Mouse (Mus musculus) stomach, postnatal 0 days (tissue): ENCODE results near the gene Prmt7. TPM values are rescaled to one million over a fixed set of nuclear protein-coding genes. Genes with fewer than 3 reads are reported as not detected.

ENCODE experiments used
- ATAC-seq: fragments of 200-750 bp; cut with Nextera tagmentation; 2 replicates; pipeline ENCODE4 v1.8.0; 2017; ENCODE audit not compliant: low FRiP score, low TSS enrichment
- DNase-seq: peaks from one replicate; pipeline ENCODE4 v3.0.0-alpha.2; 2016; ENCODE audit warnings: low spot score
- H3K27ac ChIP-seq: fragments of 300-500 bp; sonication (generic); replicated peaks from 2 replicates; pipeline ENCODE4 v1.5.1; 2014; ENCODE audit warnings: mild to moderate bottlenecking, control low read depth
- H3K27me3 ChIP-seq: fragments of 300-500 bp; sonication (generic); 2 replicates; pipeline ENCODE4 v1.6.1; 2014; ENCODE audit warnings: low read length; ENCODE audit not compliant: control insufficient read depth, insufficient read depth
- H3K36me3 ChIP-seq: fragments of 300-500 bp; sonication (generic); 2 replicates; pipeline ENCODE4 v1.6.1; 2014; ENCODE audit warnings: low read length, mixed read lengths; ENCODE audit not compliant: control insufficient read depth, insufficient read depth
- H3K4me1 ChIP-seq: fragments of 300-500 bp; sonication (generic); replicated peaks from 2 replicates; pipeline ENCODE4 v1.6.1; 2014; ENCODE audit warnings: antibody characterized with exemption; ENCODE audit not compliant: control insufficient read depth, insufficient read depth
- H3K4me2 ChIP-seq: fragments of 300-500 bp; sonication (generic); replicated peaks from 2 replicates; pipeline ENCODE4 v1.6.1; 2014; ENCODE audit warnings: low read depth, mild to moderate bottlenecking, control low read depth, moderate library complexity
- H3K4me3 ChIP-seq: fragments of 300-500 bp; sonication (generic); 2 replicates; pipeline ENCODE4 v1.5.1; 2014; ENCODE audit warnings: low read depth, low read length, control low read depth
- H3K9ac ChIP-seq: fragments of 300-500 bp; sonication (generic); 2 replicates; pipeline ENCODE4 v1.6.1; 2014; ENCODE audit warnings: mild to moderate bottlenecking, low read length, control low read depth, mixed read lengths
- H3K9me3 ChIP-seq: fragments of 300-500 bp; sonication (generic); 2 replicates; pipeline ENCODE4 v1.6.1; 2016; ENCODE audit warnings: low read length; ENCODE audit not compliant: control insufficient read depth
- CTCF ChIP-seq: IDR thresholded peaks from 2 replicates; pipeline ENCODE4 v1.5.1; 2016; ENCODE audit warnings: antibody characterized with exemption, low read depth, mild to moderate bottlenecking, moderate library complexity
- EP300 ChIP-seq: optimal IDR thresholded peaks from 2 replicates; pipeline ENCODE3; 2016; ENCODE audit warnings: antibody characterized with exemption
- WGBS: fragments of 180-500 bp; shearing (Covaris S2); extraction: QIAGEN DNeasy Blood & Tissue Kit; methylation state at CpG from one replicate; pipeline ENCODE4 v1.1.7; 2014; 5-methylcytosine and 5-hydroxymethylcytosine counted together
- polyA plus RNA-seq: library from polyadenylated mRNA; unstranded; fragments of >200 nt; fragmentation: Nextera tagmentation; extraction: Ambion mirVana; gene quantifications from 2 replicates; pipeline ENCODE4 v1.2.1, GENCODE M21; 2015

Prmt7 gene
- polyA plus RNA-seq, 1 experiment from 2014 or later = 21.9 TPM

DNA sequence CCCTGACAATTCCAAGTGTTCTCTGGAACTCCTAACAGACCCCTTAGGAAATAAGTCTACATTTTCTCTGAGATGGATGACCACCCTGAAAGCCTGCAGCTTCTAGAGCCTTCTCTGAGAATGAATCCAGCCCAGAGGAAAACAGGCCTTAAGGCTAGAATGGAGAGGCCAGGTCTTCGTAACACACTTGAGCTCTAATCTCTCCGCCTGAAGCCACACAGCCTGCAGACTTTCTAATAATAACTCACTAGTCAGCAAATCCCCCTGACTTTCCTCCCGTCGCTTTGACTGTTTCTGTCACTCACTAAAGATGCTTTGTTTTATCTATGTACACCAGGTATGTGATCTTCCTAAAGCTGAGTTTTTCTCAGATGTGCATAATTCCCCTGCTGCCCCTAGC, 60.6 kb downstream of the Prmt7 start:
- Histone ChIP-seq H3K9ac (no peak overlapping the region), H3K4me3 (no peak overlapping the region), H3K36me3 (no peaks in the 10 kb centered on the region), H3K27ac (peak overlapping the region; percentile 24; the same call in 1 of the 2 replicates), H3K4me2 (no peak overlapping the region), H3K27me3 (no peaks in the 10 kb centered on the region), H3K9me3 (no peaks in the 10 kb centered on the region), H3K4me1 (peaks cover 7% of the 10 kb centered on the region; the same call in 1 of the 2 replicates)
- no peak for TF ChIP-seq EP300
- no peak for TF ChIP-seq CTCF
- no peak for DNase-seq
- no peak for ATAC-seq
- 52% methylated on average over 4 of the region's 4 CpGs for WGBS

DNA sequence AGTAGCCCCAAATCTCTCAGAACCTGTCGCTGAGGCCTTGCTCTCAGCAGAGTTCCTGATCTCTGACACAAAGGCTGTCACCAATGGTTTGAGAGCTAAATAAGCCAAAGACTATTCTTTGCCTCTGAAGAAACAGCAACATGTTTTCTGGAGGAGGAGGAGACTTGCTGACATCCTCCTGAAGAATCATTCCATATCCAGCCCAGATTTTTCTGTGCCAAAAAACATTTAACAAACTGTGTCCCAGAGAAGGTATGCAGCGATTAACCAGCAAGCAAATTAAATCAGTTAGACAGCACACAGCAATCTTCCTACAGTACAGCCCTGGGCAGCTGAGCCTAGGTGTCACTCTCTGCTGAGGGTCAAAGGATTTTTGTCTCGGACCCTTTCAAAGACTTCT, 62.7 kb downstream of the Prmt7 start:
- Histone ChIP-seq H3K4me2 (no peak overlapping the region), H3K4me3 (no peak overlapping the region), H3K9ac (no peak overlapping the region), H3K4me1 (peaks cover 7% of the 10 kb centered on the region; the same call in 1 of the 2 replicates), H3K27me3 (no peaks in the 10 kb centered on the region), H3K36me3 (no peaks in the 10 kb centered on the region), H3K9me3 (no peaks in the 10 kb centered on the region), H3K27ac (no peak overlapping the region)
- WGBS = 69% methylated on average over 3 of the region's 3 CpGs
- TF ChIP-seq CTCF = no peak
- TF ChIP-seq EP300 = no peak
- no peak for DNase-seq
- no peak for ATAC-seq

- Histone ChIP-seq H3K27ac (peak overlapping the region; percentile 82), H3K4me1 (0 out of 2 replicates have a peak, but pooled peaks cover 2% of the 10 kb centered on the region), H3K9ac (no peak overlapping the region), H3K9me3 (no peaks in the 10 kb centered on the region), H3K27me3 (no peaks in the 10 kb centered on the region), H3K4me3 (no peak overlapping the region), H3K36me3 (no peaks in the 10 kb centered on the region), H3K4me2 (no peak overlapping the region)
- WGBS = 60% methylated on average over 5 of the region's 5 CpGs
- no peak for TF ChIP-seq EP300
- no peak for TF ChIP-seq CTCF
- DNase-seq (peak; percentile 85), ATAC-seq (peak; percentile 89)
These were observed 66.1 kb downstream of the Prmt7 start for GRCm38 (mm10) chr8:106276709-106277317.

DNA sequence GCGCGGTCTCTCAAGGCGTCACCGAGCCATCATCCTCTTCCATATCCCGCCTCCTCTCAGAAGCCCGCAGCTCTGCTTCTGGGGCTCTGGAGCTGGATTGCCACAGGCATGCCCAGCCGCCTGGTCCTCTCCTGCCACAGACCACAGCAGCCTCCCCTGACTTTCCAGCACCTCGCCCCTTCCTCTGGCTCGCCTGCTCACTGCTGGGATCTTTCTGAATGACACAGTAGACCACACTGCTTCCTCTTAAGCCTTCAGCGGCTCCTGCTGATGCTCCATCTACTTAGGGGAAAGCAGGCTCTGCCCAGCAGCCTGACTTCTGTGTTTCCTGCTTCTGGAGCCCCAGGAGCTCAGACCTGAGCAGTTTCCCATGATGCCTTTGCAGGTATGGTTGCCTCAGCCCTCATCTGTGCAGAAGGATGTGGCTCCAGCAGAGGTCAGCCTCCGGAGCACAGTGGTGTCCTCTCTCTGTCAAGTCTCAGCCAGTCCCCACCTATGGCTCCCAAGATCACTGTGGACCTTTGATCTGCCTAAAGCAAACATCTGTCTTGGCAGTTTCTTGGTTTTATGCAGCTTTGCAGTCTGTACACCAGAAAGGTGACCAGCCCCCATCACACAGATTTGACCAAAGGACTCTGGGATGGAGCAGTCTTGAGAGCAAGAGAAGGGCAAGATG, 67.8 kb downstream of the Prmt7 start:
- Histone ChIP-seq H3K9ac (no peak overlapping the region), H3K27ac (peak overlapping the region; percentile 50; the same call in 1 of the 2 replicates), H3K4me1 (0 out of 2 replicates have a peak, but pooled peaks cover 2% of the 10 kb centered on the region), H3K27me3 (no peaks in the 10 kb centered on the region), H3K4me2 (no peak overlapping the region), H3K36me3 (no peaks in the 10 kb centered on the region), H3K4me3 (no peak overlapping the region), H3K9me3 (no peaks in the 10 kb centered on the region)
- no peak for TF ChIP-seq EP300
- TF ChIP-seq CTCF = no peak
- ATAC-seq = no peak
- no peak for DNase-seq
- 71% methylated on average over 11 of the region's 11 CpGs for WGBS

DNA sequence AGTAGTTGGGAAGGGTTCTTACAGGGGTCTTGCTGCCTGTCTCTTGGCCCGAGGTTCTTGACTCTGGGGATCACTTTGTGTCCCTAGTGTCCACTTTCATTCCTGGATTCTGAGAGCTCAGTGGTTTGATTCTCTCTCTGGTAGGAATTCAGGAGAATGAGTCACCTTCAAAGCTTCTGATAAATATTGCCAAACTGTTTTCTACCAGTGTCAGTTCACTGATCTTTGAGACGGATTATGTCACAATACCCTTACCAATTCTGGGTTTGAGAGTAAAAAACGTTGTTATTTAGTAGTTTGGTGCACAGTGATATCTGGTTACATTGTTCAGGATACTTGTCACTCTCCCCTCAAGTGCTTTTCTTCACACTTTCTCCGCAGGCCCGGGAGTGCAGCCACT, 69.4 kb downstream of the Prmt7 start:
- Histone ChIP-seq H3K27ac (peak overlapping the region; percentile 69; the same call in 1 of the 2 replicates), H3K4me3 (peak overlapping the region; percentile 1), H3K27me3 (no peaks in the 10 kb centered on the region), H3K4me2 (peak overlapping the region; percentile 41), H3K9me3 (no peaks in the 10 kb centered on the region), H3K9ac (no peak overlapping the region), H3K4me1 (0 out of 2 replicates have a peak, but pooled peaks cover 2% of the 10 kb centered on the region), H3K36me3 (no peaks in the 10 kb centered on the region)
- 38% methylated on average over 5 of the region's 5 CpGs for WGBS
- ATAC-seq (no peak), DNase-seq (no peak)
- no peak for TF ChIP-seq EP300

- Histone ChIP-seq H3K4me1 (0 out of 2 replicates have a peak, but pooled peaks cover 2% of the 10 kb centered on the region), H3K36me3 (no peaks in the 10 kb centered on the region), H3K27me3 (no peaks in the 10 kb centered on the region), H3K4me2 (peak overlapping the region; percentile 30), H3K4me3 (peak overlapping the region; percentile 1; the same call in 1 of the 2 replicates), H3K9me3 (no peaks in the 10 kb centered on the region), H3K9ac (no peak overlapping the region), H3K27ac (peak overlapping the region; percentile 53)
- DNase-seq (peak; percentile 69), ATAC-seq (peak; percentile 24; the same call in 1 of the 2 replicates)
- TF ChIP-seq CTCF (no peak), EP300 (no peak)
- WGBS = 38% methylated on average over 4 of the region's 4 CpGs
These were observed 70.1 kb downstream of the Prmt7 start for GRCm38 (mm10) chr8:106280844-106281243.
